Mouse (Mus musculus) liver, postnatal 0 days (tissue): ENCODE measurements at regions not wholly inside any gene's neighbourhood (a gene's known extent, or its start where the extent isn't known, plus 50 kb on each side); places are given as distances from the start of the nearest gene placed in this dataset.

ENCODE experiments used
- CTCF ChIP-seq: sonication (generic); IDR thresholded peaks from 2 replicates; pipeline ENCODE4 v1.5.1; 2016; ENCODE audit warnings: antibody characterized with exemption, low read depth
- EP300 ChIP-seq: IDR thresholded peaks from 2 replicates; pipeline ENCODE4 v1.6.1; 2016; ENCODE audit warnings: antibody characterized with exemption, low read depth, mild to moderate bottlenecking

GRCm38 (mm10) chr17:76134030-76134429, 582.3 kb upstream of the Fam98a start:
- TF ChIP-seq EP300: no peak
- no peak for TF ChIP-seq CTCF
